Mouse (Mus musculus) heart, embryonic 14.5 days (tissue): ENCODE data around the gene Dip2c. TPM values are rescaled to one million over a fixed set of nuclear protein-coding genes. Genes with fewer than 3 reads are reported as not detected.
A peak's percentile ranks its signal among the peaks of the same experiment; 100 is the strongest.

Experiments used
- ATAC-seq: fragments of 200-750 bp; cut with Nextera tagmentation; 2 replicates; pipeline ENCODE4 v1.8.0; 2017; ENCODE audit warnings: low read depth, moderate TSS enrichment; ENCODE audit not compliant: insufficient number of reproducible peaks, insufficient read depth, low FRiP score
- H3K27ac ChIP-seq, 2 experiments: fragments of 200-500 bp in 1 of 2; fragments of 300-500 bp in 1 of 2; sonication (generic) in 1 of 2; replicated peaks in 1 of 2; 2 replicates each; pipeline ENCODE4 v1.5.1; 2012 to 2014; ENCODE audit warnings: low read depth in 2 of 2, low read length in 2 of 2, control low read depth in 1 of 2, mild to moderate bottlenecking in 1 of 2, mixed read lengths in 1 of 2; ENCODE audit not compliant: control insufficient read depth in 1 of 2, insufficient read depth in 1 of 2
- H3K27me3 ChIP-seq: fragments of 300-500 bp; sonication (generic); 2 replicates; pipeline ENCODE4 v1.6.1; 2014; ENCODE audit warnings: mild to moderate bottlenecking, low read length, control low read depth; ENCODE audit not compliant: control insufficient read depth, insufficient read depth
- H3K36me3 ChIP-seq: fragments of 300-500 bp; sonication (generic); 2 replicates; pipeline ENCODE4 v1.6.1; 2014; ENCODE audit warnings: mild to moderate bottlenecking, control low read depth, low read length, mixed read lengths; ENCODE audit not compliant: control insufficient read depth, insufficient read depth
- H3K4me1 ChIP-seq, 2 experiments: fragments of 200-500 bp in 1 of 2; fragments of 300-500 bp in 1 of 2; sonication (generic) in 1 of 2; 2 replicates each; pipeline ENCODE4 v1.6.1; 2012 to 2014; ENCODE audit warnings: low read length in 2 of 2, control low read depth in 1 of 2, mixed read lengths in 1 of 2; ENCODE audit not compliant: control insufficient read depth in 2 of 2, insufficient read depth in 2 of 2
- H3K4me2 ChIP-seq: fragments of 300-500 bp; sonication (generic); 2 replicates; pipeline ENCODE4 v1.6.1; 2014; ENCODE audit warnings: mild to moderate bottlenecking, low read length
- H3K4me3 ChIP-seq, 2 experiments: fragments of 200-500 bp in 1 of 2; fragments of 300-500 bp in 1 of 2; sonication (generic) in 1 of 2; 2 replicates each; pipeline ENCODE4 v1.5.1; 2012 to 2014; ENCODE audit warnings: low read length in 2 of 2, mild to moderate bottlenecking in 2 of 2, control low read depth in 1 of 2, low read depth in 1 of 2, moderate library complexity in 1 of 2; ENCODE audit not compliant: control insufficient read depth in 1 of 2, insufficient read depth in 1 of 2
- H3K9ac ChIP-seq: fragments of 300-500 bp; sonication (generic); 2 replicates; pipeline ENCODE4 v1.6.1; 2014; ENCODE audit warnings: mild to moderate bottlenecking, low read length
- H3K9me3 ChIP-seq: fragments of 300-500 bp; sonication (generic); 2 replicates; pipeline ENCODE4 v1.6.1; 2016; ENCODE audit warnings: low read length, control low read depth; ENCODE audit not compliant: control insufficient read depth
- WGBS: fragments of 180-500 bp; shearing (Covaris S2); extraction: QIAGEN DNeasy Blood & Tissue Kit; methylation state at CpG from one replicate; pipeline ENCODE4 v1.1.7; 2014; 5-methylcytosine and 5-hydroxymethylcytosine counted together
- polyA plus RNA-seq: library from polyadenylated mRNA; unstranded; fragments of >200 nt; fragmentation: Nextera tagmentation; extraction: Ambion mirVana; gene quantifications from 2 replicates; pipeline ENCODE4 v1.2.1, GENCODE M21; 2014

Gene Dip2c
- polyA plus RNA-seq, 1 experiment from 2014 or later, result 11.0 TPM

- no peak overlapping the region for H3K4me3 ChIP-seq
- no peak overlapping the region for H3K27ac ChIP-seq
- WGBS, result 51% methylated on average over 3 of the region's 3 CpGs
- H3K9ac ChIP-seq, result no peak overlapping the region
- no peak overlapping the region for H3K4me2 ChIP-seq
- H3K27me3 ChIP-seq, result no peaks in the 10 kb centered on the region
- H3K4me1 ChIP-seq, result peaks cover 0 to 4% of the 10 kb centered on the region in 2 experiments; a peak in 2 of 4 replicates
- ATAC-seq, result no peak
- H3K36me3 ChIP-seq, result no peaks in the 10 kb centered on the region
- no peaks in the 10 kb centered on the region for H3K9me3 ChIP-seq
Observed at GRCm38 (mm10) chr13:9297689-9298088, 21.4 kb downstream of the Dip2c start.

- peaks cover 0 to 4% of the 10 kb centered on the region in 2 experiments; a peak in 2 of 4 replicates for H3K4me1 ChIP-seq
- H3K9ac ChIP-seq, result no peak overlapping the region
- H3K4me3 ChIP-seq, result no peak overlapping the region
- ATAC-seq, result no peak
- 73% methylated on average over 2 of the region's 2 CpGs for WGBS
- no peaks in the 10 kb centered on the region for H3K27me3 ChIP-seq
- no peak overlapping the region for H3K27ac ChIP-seq
- H3K9me3 ChIP-seq, result 0 out of 2 replicates have a peak, but pooled peaks cover 2% of the 10 kb centered on the region
- no peaks in the 10 kb centered on the region for H3K36me3 ChIP-seq
- H3K4me2 ChIP-seq, result no peak overlapping the region
Observed at GRCm38 (mm10) chr13:9299657-9300056, 23.3 kb downstream of the Dip2c start.

DNA sequence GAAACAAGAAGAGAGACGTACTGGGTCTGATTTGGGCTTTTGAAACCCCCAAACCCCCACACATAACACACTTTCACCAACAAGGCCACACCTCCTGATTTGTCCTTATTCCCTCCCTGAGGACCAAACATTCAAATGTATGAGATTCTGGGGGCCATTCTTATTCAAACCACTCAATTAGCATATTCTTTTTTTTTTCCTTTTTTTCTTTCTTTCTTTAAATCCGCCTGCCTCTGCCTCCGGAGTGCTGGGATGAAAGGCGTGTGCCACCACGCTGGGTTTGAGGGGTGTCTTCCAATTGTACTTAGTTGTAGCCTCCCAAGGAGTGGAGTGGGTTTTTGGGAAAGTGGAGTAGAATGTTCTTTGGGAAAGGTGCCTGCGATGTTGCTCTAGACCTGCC is 32.5 kb downstream of the Dip2c start:
- Histone ChIP-seq H3K9me3 (0 out of 2 replicates have a peak, but pooled peaks cover 2% of the 10 kb centered on the region), H3K27me3 (no peaks in the 10 kb centered on the region), H3K9ac (no peak overlapping the region), H3K4me2 (no peak overlapping the region), H3K4me1 (peaks cover 4 to 31% of the 10 kb centered on the region in 2 experiments), H3K27ac (no peak overlapping the region), H3K4me3 (no peak overlapping the region), H3K36me3 (no peaks in the 10 kb centered on the region)
- 77% methylated on average over 6 of the region's 6 CpGs for WGBS
- ATAC-seq, result no peak

- Histone ChIP-seq H3K4me1 (peaks cover 4 to 44% of the 10 kb centered on the region in 2 experiments), H3K9me3 (no peaks in the 10 kb centered on the region), H3K9ac (no peak overlapping the region), H3K27ac (no peak overlapping the region), H3K4me2 (no peak overlapping the region), H3K36me3 (no peaks in the 10 kb centered on the region), H3K4me3 (no peak overlapping the region), H3K27me3 (no peaks in the 10 kb centered on the region)
- 74% methylated on average over 1 of the region's 1 CpGs for WGBS
- no peak for ATAC-seq
Observed at GRCm38 (mm10) chr13:9310806-9311205, 34.5 kb downstream of the Dip2c start.

GRCm38 (mm10) chr13:9312916-9313315 is 36.6 kb downstream of the Dip2c start:
- H3K36me3 ChIP-seq, result no peaks in the 10 kb centered on the region
- no peaks in the 10 kb centered on the region for H3K27me3 ChIP-seq
- peaks cover 5 to 44% of the 10 kb centered on the region in 2 experiments for H3K4me1 ChIP-seq
- H3K27ac ChIP-seq, result peak overlapping the region in 1 of 2 experiments; percentile 63; a peak in 2 of 4 replicates
- H3K9ac ChIP-seq, result no peak overlapping the region
- H3K4me2 ChIP-seq, result no peak overlapping the region
- H3K4me3 ChIP-seq, result no peak overlapping the region
- no peak for ATAC-seq
- no peaks in the 10 kb centered on the region for H3K9me3 ChIP-seq

DNA sequence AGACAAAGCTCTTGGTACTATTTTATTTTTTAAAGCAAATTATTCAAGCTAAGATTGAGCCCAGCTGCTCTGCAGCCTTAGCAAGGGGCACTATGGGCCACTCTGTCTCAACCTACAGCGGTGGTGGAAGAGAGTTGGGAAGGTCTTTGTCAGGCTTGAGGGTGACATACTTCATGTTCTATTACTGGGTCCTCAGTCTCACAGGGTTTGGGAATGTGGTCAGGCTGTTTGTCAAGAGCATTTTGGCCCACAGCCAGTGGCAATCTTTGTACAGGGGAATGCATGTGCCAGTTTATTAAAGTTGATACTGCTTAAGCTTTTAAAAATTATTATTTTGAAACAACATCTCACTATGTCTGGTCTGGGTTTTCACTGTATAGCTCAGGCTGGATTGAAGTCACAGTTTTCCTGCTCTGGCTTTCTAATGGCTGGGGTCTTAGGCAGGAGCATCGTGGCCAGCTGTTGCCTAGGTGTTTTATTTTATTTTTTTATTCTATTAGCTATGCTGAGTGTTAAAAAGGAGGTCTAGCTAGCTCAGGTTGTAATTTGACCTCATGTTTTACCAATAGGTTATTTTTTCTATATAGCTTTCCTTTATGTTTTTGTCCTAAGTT is 37.9 kb downstream of the Dip2c start:
- Histone ChIP-seq H3K9me3 (no peaks in the 10 kb centered on the region), H3K36me3 (no peaks in the 10 kb centered on the region), H3K9ac (no peak overlapping the region), H3K4me1 (peaks cover 5 to 44% of the 10 kb centered on the region in 2 experiments), H3K4me2 (peak overlapping the region; percentile 4; the same call in 1 of the 2 replicates), H3K4me3 (no peak overlapping the region), H3K27me3 (no peaks in the 10 kb centered on the region), H3K27ac (peak overlapping the region; percentile 35 to 63; a peak in 3 of 4 replicates)
- peak; percentile 56 for ATAC-seq
- 45% methylated on average over 2 of the region's 2 CpGs for WGBS

- H3K4me1 ChIP-seq, result peaks cover 5 to 44% of the 10 kb centered on the region in 2 experiments
- H3K36me3 ChIP-seq, result no peaks in the 10 kb centered on the region
- no peak overlapping the region for H3K4me2 ChIP-seq
- H3K27me3 ChIP-seq, result no peaks in the 10 kb centered on the region
- H3K27ac ChIP-seq, result peak overlapping the region; percentile 30 to 63
- H3K4me3 ChIP-seq, result no peak overlapping the region
- no peaks in the 10 kb centered on the region for H3K9me3 ChIP-seq
- WGBS, result 75% methylated on average over 4 of the region's 4 CpGs
- no peak overlapping the region for H3K9ac ChIP-seq
- no peak for ATAC-seq
Observed at GRCm38 (mm10) chr13:9314713-9315112, 38.4 kb downstream of the Dip2c start.

DNA sequence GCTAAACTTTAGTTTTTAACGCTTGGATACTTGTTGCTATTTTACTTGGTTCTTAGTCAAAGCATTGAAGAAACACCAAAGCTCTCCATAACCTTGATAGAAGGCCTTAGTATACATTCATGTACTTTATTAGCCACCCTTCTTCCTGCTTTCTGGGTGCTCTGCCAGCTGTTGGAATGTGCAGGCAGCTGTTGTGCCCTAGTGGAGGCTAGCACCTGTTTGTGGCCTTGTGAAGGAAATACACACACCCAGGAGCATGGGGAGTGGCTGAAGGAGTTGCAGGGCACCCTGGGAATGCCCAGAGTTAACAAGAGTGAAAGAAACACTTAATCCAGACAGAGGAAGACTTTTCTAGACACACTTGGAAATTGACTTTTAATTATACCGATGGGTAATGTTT is 43.4 kb downstream of the Dip2c start:
- Histone ChIP-seq H3K9ac (no peak overlapping the region), H3K4me1 (peaks cover 2 to 9% of the 10 kb centered on the region in 2 experiments), H3K9me3 (no peaks in the 10 kb centered on the region), H3K36me3 (no peaks in the 10 kb centered on the region), H3K4me2 (no peak overlapping the region), H3K27ac (no peak overlapping the region), H3K27me3 (no peaks in the 10 kb centered on the region), H3K4me3 (no peak overlapping the region)
- 79% methylated on average over 2 of the region's 2 CpGs for WGBS
- no peak for ATAC-seq
